9 mouse cellular contexts compared by ENCODE assay signal in the genomic region with DNA sequence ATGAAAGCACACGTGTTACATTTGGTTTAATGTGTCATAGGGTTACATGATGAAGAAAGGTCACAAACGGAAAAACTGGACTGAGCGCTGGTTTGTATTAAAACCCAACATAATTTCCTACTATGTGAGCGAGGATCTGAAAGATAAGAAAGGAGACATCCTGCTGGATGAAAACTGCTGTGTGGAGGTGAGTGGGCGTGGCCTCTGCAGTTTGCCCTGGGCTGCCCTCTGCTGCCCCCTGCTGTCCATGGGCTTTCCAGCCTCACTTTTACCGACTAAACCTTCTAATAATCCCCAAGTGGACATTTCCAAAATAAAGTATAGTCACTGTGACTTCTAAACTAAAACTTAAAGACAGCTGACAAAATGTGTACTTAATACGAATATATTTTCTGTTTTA. TPM values are rescaled to one million over a fixed set of nuclear protein-coding genes. Genes with fewer than 3 reads are reported as not detected.
DNase-seq lines count a peak whose midpoint lies in the region; ATAC-seq and TF ChIP-seq lines count a peak whose summit lies in the region.
"Had no signal": no experiment of that assay in that cellular context is flagged by ENCODE, and none has a peak within 500 bp of the region (broad histone marks: within the 10 kb centered on the region; RNA-seq: fewer than 3 reads in every experiment).

No protein-coding gene starts in this region.

- no peaks in the 10 kb centered on the region for H3K9me3 ChIP-seq in MEL (replicated peaks; ENCODE audit: insufficient read depth, low read length)
- H3K9me3 ChIP-seq in liver, embryonic 13.5 days (replicated peaks): no peaks in the 10 kb centered on the region
- H3K9me3 ChIP-seq: heart, embryonic 15.5 days had no signal

- peak; percentile 94 to 97 (median 96) for TF ChIP-seq CTCF in MEL (IDR thresholded peaks at IDR 0.05 in 2 of 3, conservative IDR thresholded peaks at IDR 0.05 in 1 of 3; ENCODE audit: control insufficient read depth in 1 of 3, insufficient read depth in 1 of 3, low read depth in 2 of 3, low read length in 3 of 3, poor library complexity in 1 of 3, severe bottlenecking in 1 of 3)
- TF ChIP-seq CTCF in cerebellum, adult 2 months (IDR thresholded peaks at IDR 0.05; ENCODE audit: borderline replicate concordance, insufficient read depth, low read depth, low read length): peak; percentile 88

- no peaks in the 10 kb centered on the region for H3K27me3 ChIP-seq in MEL (ENCODE audit: control insufficient read depth in 1 of 2, insufficient read depth in 2 of 2, low read length in 2 of 2)
- no peaks in the 10 kb centered on the region for H3K27me3 ChIP-seq in cerebellum, adult 2 months (ENCODE audit: control insufficient read depth, insufficient read depth, low read length)
- H3K27me3 ChIP-seq in liver, embryonic 13.5 days: no peaks in the 10 kb centered on the region
- H3K27me3 ChIP-seq: heart, embryonic 15.5 days had no signal

- TF ChIP-seq POLR2A in MEL (IDR thresholded peaks at IDR 0.05; ENCODE audit: control insufficient read depth in 1 of 2, insufficient read depth in 1 of 2, low read depth in 1 of 2, low read length in 2 of 2, poor library complexity in 1 of 2): no peak
- TF ChIP-seq POLR2A in cerebellum, adult 2 months (IDR thresholded peaks at IDR 0.05; ENCODE audit: borderline replicate concordance, insufficient read depth, low read length): no peak

- no peak overlapping the region for H3K4me2 ChIP-seq in liver, embryonic 13.5 days
- H3K4me2 ChIP-seq: heart, embryonic 15.5 days had no signal

- WGBS in cerebellum, adult 2 months: 36% methylated on average over 7 of the region's 7 CpGs
- WGBS in liver, embryonic 13.5 days (ENCODE audit: insufficient replicate concordance): 11% methylated on average over 7 of the region's 7 CpGs

- DNase-seq in 3T3-L1 (ENCODE audit: low read depth, low spot score) (peak; percentile 90), MEL (ENCODE audit: low read depth, low spot score) (peak; percentile 83)
- DNase-seq in cerebellum, adult 2 months: peak; percentile 54 to 74
- DNase-seq in gastrocnemius, postnatal 25 days: peak; percentile 72
- DNase-seq in kidney, postnatal 10 days: peak; percentile 95
- peak; percentile 79 for DNase-seq in liver, embryonic 13.5 days
- peak; percentile 75 for DNase-seq in retina, postnatal 1 day
- DNase-seq in thymus, postnatal 4 days: peak; percentile 96

- peak; percentile 89 for TF ChIP-seq RAD21 in MEL (IDR thresholded peaks at IDR 0.05; ENCODE audit: low read depth, low read length)

- H3K4me1 ChIP-seq in MEL (ENCODE audit: control insufficient read depth in 1 of 2, insufficient read depth in 2 of 2, low read length in 2 of 2): peaks cover 4 to 9% of the 10 kb centered on the region in 2 experiments; a peak in 2 of 4 replicates
- no peaks in the 10 kb centered on the region for H3K4me1 ChIP-seq in cerebellum, adult 2 months (ENCODE audit: control insufficient read depth, insufficient read depth, low read length)
- H3K4me1 ChIP-seq in liver, embryonic 13.5 days (replicated peaks): peaks cover 13% of the 10 kb centered on the region

- H3K79me2 ChIP-seq in MEL (ENCODE audit: control insufficient read depth, insufficient read depth, low read length, poor library complexity): no peaks in the 10 kb centered on the region

- H3K27ac ChIP-seq in MEL (ENCODE audit: control insufficient read depth, low read depth, low read length): no peak overlapping the region
- no peak overlapping the region for H3K27ac ChIP-seq in cerebellum, adult 2 months (ENCODE audit: insufficient read depth, low read length)
- no peak overlapping the region for H3K27ac ChIP-seq in liver, embryonic 13.5 days
- H3K27ac ChIP-seq: heart, embryonic 15.5 days had no signal

- no peak overlapping the region for H3K9ac ChIP-seq in MEL (ENCODE audit: control insufficient read depth, low read depth, low read length, poor library complexity, severe bottlenecking)
- no peak overlapping the region for H3K9ac ChIP-seq in liver, embryonic 13.5 days
- H3K9ac ChIP-seq: heart, embryonic 15.5 days had no signal

- H3K36me3 ChIP-seq in MEL (ENCODE audit: control insufficient read depth in 1 of 2, insufficient read depth in 2 of 2, low read length in 2 of 2): peaks cover 2 to 9% of the 10 kb centered on the region in 2 experiments
- H3K36me3 ChIP-seq in liver, embryonic 13.5 days: peaks cover 11% of the 10 kb centered on the region

- peak; percentile 43; the same call in 1 of the 2 replicates for ATAC-seq in liver, embryonic 13.5 days (ENCODE audit: low read depth)

- no peak; a peak in 1 of 4 replicates for TF ChIP-seq EP300 in MEL (IDR thresholded peaks at IDR 0.05; ENCODE audit: low read depth in 1 of 2, low read length in 2 of 2)

- H3K4me3 ChIP-seq in MEL (ENCODE audit: control insufficient read depth in 1 of 2, insufficient read depth in 1 of 2, low read depth in 2 of 2, low read length in 2 of 2): no peak overlapping the region
- H3K4me3 ChIP-seq in cerebellum, adult 2 months (replicated peaks; ENCODE audit: insufficient read depth, low read depth, low read length): no peak overlapping the region
- no peak overlapping the region for H3K4me3 ChIP-seq in liver, embryonic 13.5 days (replicated peaks)
- H3K4me3 ChIP-seq: heart, embryonic 15.5 days had no signal

TF ChIP-seq in MEL, 35 proteins besides CTCF, POLR2A, EP300 and RAD21:
- TF ChIP-seq HCFC1 (IDR thresholded peaks at IDR 0.05; ENCODE audit: low read depth, low read length) (no peak), SIN3A (IDR thresholded peaks at IDR 0.05; ENCODE audit: low read length) (peak; percentile 47; the same call in 1 of the 2 replicates), SMC3 (IDR thresholded peaks at IDR 0.05; ENCODE audit: low read depth, low read length) (peak; percentile 94), JUND (IDR thresholded peaks at IDR 0.05; ENCODE audit: low read depth, low read length) (peak; percentile 41; the same call in 1 of the 2 replicates), TBP (IDR thresholded peaks at IDR 0.05; ENCODE audit: low read depth, low read length) (no peak), ZC3H11A (IDR thresholded peaks at IDR 0.05; ENCODE audit: low read depth, low read length) (peak; percentile 88), BHLHE40 (IDR thresholded peaks at IDR 0.05; ENCODE audit: borderline replicate concordance, low read depth, low read length) (0 out of 2 replicates have a peak, but pooled peaks have one; percentile 21), MXI1 (IDR thresholded peaks at IDR 0.05; ENCODE audit: low read depth, low read length) (0 out of 2 replicates have a peak, but pooled peaks have one; percentile 40), MYB (IDR thresholded peaks at IDR 0.05; ENCODE audit: low read depth, low read length) (no peak)

RNA-seq across cellular contexts. Expression of a gene that starts 44.3 kb away (rescaled TPM):
- total RNA-seq in MEL (2012; rRNA removed): 18.3 and 22.3 TPM in 2 replicates
- polyA plus RNA-seq in MEL (2012; ENCODE audit: insufficient read depth in 1 of 2, insufficient read length in 2 of 2, low read depth in 1 of 2, low replicate concordance in 2 of 2, missing spikeins in 1 of 2): 10 to 100 TPM in 1 of 2 experiments, not detected in 1; 23.3 TPM
- 5.2 and 5.4 TPM in 2 replicates for polyA plus RNA-seq in cerebellum, adult 2 months (2012; rRNA removed)
- total RNA-seq in gastrocnemius, postnatal 25 days (2021): 1 to 10 TPM; 5.7 to 6.2 TPM
- polyA plus RNA-seq in liver, embryonic 13.5 days (2015; fragmentation: Nextera tagmentation; extraction: Ambion mirVana): 10.2 and 12.9 TPM in 2 replicates
